In the genomic region with DNA sequence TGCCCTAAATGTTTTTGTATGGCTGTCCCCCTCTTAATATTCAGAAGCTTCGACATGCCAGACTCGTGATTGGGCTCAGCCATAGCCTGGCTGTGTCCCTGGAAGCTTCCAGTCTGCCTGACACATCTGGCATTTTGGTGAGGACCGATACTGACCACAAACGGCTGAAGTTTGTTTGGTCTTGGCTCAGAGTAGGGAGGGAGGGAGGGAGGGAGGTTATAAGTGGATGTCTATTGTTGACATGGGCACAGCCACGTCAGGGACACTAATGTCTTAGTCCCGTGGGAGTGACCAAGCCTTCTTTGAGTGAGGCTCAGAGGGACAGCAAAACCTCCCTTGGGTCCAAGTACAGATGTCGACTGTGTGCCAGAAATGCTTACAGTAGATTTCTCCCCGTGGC, we compare ENCODE assay signal across 18 mouse cellular contexts.
A peak's percentile ranks its signal among the peaks of the same experiment; 100 is the strongest.
DNase-seq lines count a peak whose midpoint lies in the region; ATAC-seq lines count a peak whose summit lies in the region.
"Had no signal": no experiment of that assay in that cellular context is flagged by ENCODE, and none has a peak within 500 bp of the region (broad histone marks: within the 10 kb centered on the region; RNA-seq: fewer than 3 reads in every experiment).

No protein-coding gene starts in this region.

- 0 out of 2 replicates have a peak, but pooled peaks have one; percentile 46 for ATAC-seq in kidney, embryonic 15.5 days (replicated peaks; ENCODE audit: low FRiP score)
- no peak for ATAC-seq in hindbrain, embryonic 12.5 days (ENCODE audit: low FRiP score)
- ATAC-seq: inflammation-experienced regulatory T-cells, adult 6 months had no signal

- 29% methylated on average over 8 of the region's 8 CpGs for WGBS in kidney, embryonic 15.5 days
- 47% methylated on average over 8 of the region's 8 CpGs for WGBS in hindbrain, embryonic 12.5 days

- H3K36me3 ChIP-seq in kidney, embryonic 15.5 days: no peaks in the 10 kb centered on the region
- no peaks in the 10 kb centered on the region for H3K36me3 ChIP-seq in hindbrain, embryonic 12.5 days
- H3K36me3 ChIP-seq: limb, embryonic 13.5 days had no signal

- H3K4me3 ChIP-seq in kidney, embryonic 15.5 days (replicated peaks): no peak overlapping the region
- H3K4me3 ChIP-seq in hindbrain, embryonic 12.5 days: no peak overlapping the region
- H3K4me3 ChIP-seq: limb, embryonic 13.5 days had no signal

- H3K9ac ChIP-seq in kidney, embryonic 15.5 days: no peak overlapping the region
- H3K9ac ChIP-seq in hindbrain, embryonic 12.5 days: no peak overlapping the region
- H3K9ac ChIP-seq: limb, embryonic 13.5 days had no signal

- no peaks in the 10 kb centered on the region for H3K9me3 ChIP-seq in kidney, embryonic 15.5 days (replicated peaks)
- no peaks in the 10 kb centered on the region; the same call in 1 of the 2 replicates for H3K9me3 ChIP-seq in hindbrain, embryonic 12.5 days (replicated peaks)
- H3K9me3 ChIP-seq: limb, embryonic 13.5 days had no signal

- no peak overlapping the region for H3K4me2 ChIP-seq in kidney, embryonic 15.5 days
- no peak overlapping the region for H3K4me2 ChIP-seq in hindbrain, embryonic 12.5 days (replicated peaks)
- H3K4me2 ChIP-seq: heart, embryonic 11.5 days; limb, embryonic 13.5 days had no signal

- no peak for DNase-seq in kidney, adult 11 months
- DNase-seq in 3134 (ENCODE audit: extremely low read depth, insufficient read length, low spot score) (peak; percentile 82), 3T3-L1 (ENCODE audit: low read depth, low spot score) (peak; percentile 94), MN1 (ENCODE audit: low spot score) (no peak)
- peak; percentile 65 for DNase-seq in fibroblast of lung, adult 2 months (ENCODE audit: low read depth)
- no peak for DNase-seq in right cerebral cortex, postnatal 14 days
- DNase-seq: adrenal gland, adult 8-10 months; cerebellum, adult 18-20 months; gastrocnemius, postnatal 10 days; heart, postnatal 4 days; layer of hippocampus, adult 9-11 months; retina, postnatal 1 day; thymus, postnatal 25 days had no signal

- peak overlapping the region; percentile 48; the same call in 1 of the 2 replicates for H3K27ac ChIP-seq in kidney, embryonic 15.5 days
- no peak overlapping the region for H3K27ac ChIP-seq in hindbrain, embryonic 12.5 days
- H3K27ac ChIP-seq: limb, embryonic 13.5 days had no signal

- peaks cover 18% of the 10 kb centered on the region for H3K4me1 ChIP-seq in kidney, embryonic 15.5 days
- H3K4me1 ChIP-seq in hindbrain, embryonic 12.5 days: peaks cover 10% of the 10 kb centered on the region
- H3K4me1 ChIP-seq: limb, embryonic 13.5 days had no signal

- no peaks in the 10 kb centered on the region for H3K27me3 ChIP-seq in kidney, embryonic 15.5 days
- H3K27me3 ChIP-seq in hindbrain, embryonic 12.5 days: no peaks in the 10 kb centered on the region; the same call in 1 of the 2 replicates
- H3K27me3 ChIP-seq: limb, embryonic 13.5 days had no signal

Comparison
In these comparisons a context has a peak if more than half of its experiments do, and no peak if none do; other contexts are left out.
1. DNase-seq: peak in 3134 (single experiment), 3T3-L1 (single experiment) and fibroblast of lung, adult 2 months (single experiment); none in kidney, adult 11 months (single experiment), right cerebral cortex, postnatal 14 days (single experiment) and MN1 (single experiment).